In genomic region chr16:17938187-17938586, GRCm38 (mm10) we compare ENCODE assay signal across 1 mouse cellular context.
A peak's percentile ranks its signal among the peaks of the same experiment; 100 is the strongest.
TF ChIP-seq lines count a peak whose summit lies in the region.

No protein-coding gene starts in this region.

TF ChIP-seq in MEL, 35 proteins besides CTCF, POLR2A, EP300 and RAD21:
- peak; percentile 88 for TF ChIP-seq MAX (IDR thresholded peaks at IDR 0.05; ENCODE audit: low read length)
- TF ChIP-seq HCFC1 (IDR thresholded peaks at IDR 0.05; ENCODE audit: low read depth, low read length): no peak
- TF ChIP-seq MAFK (IDR thresholded peaks at IDR 0.05; ENCODE audit: borderline replicate concordance, low read depth, low read length): no peak
- no peak for TF ChIP-seq SMC3 (IDR thresholded peaks at IDR 0.05; ENCODE audit: low read depth, low read length)
- peak; percentile 47; the same call in 1 of the 2 replicates for TF ChIP-seq GATA1 (IDR thresholded peaks at IDR 0.05; ENCODE audit: low read depth, low read length)
- TF ChIP-seq ZKSCAN1 (IDR thresholded peaks at IDR 0.05; ENCODE audit: low read depth, low read length): no peak
- no peak for TF ChIP-seq GABPA (IDR thresholded peaks at IDR 0.05; ENCODE audit: low read depth, low read length)
- TF ChIP-seq ELF1 (IDR thresholded peaks at IDR 0.05; ENCODE audit: low read depth, low read length): no peak
- TF ChIP-seq TAL1 (IDR thresholded peaks at IDR 0.05; ENCODE audit: low read length): no peak
- peak; percentile 79 for TF ChIP-seq MYC (IDR thresholded peaks at IDR 0.05; ENCODE audit: low read depth, low read length)
- TF ChIP-seq ETS1 (IDR thresholded peaks at IDR 0.05; ENCODE audit: low read depth, low read length): peak; percentile 41; the same call in 1 of the 2 replicates
- TF ChIP-seq SIN3A (IDR thresholded peaks at IDR 0.05; ENCODE audit: low read length): no peak
- peak; percentile 88 for TF ChIP-seq MXI1 (IDR thresholded peaks at IDR 0.05; ENCODE audit: low read depth, low read length)
- TF ChIP-seq NELFE (IDR thresholded peaks at IDR 0.05; ENCODE audit: low read depth, low read length): peak; percentile 17; the same call in 1 of the 2 replicates
- TF ChIP-seq USF1 (IDR thresholded peaks at IDR 0.05; ENCODE audit: low read depth, low read length): no peak
- no peak for TF ChIP-seq ZC3H11A (IDR thresholded peaks at IDR 0.05; ENCODE audit: low read depth, low read length)
